Mouse (Mus musculus): ENCODE measurements around the gene Catsperd. TPM values are rescaled to one million over a fixed set of nuclear protein-coding genes. Genes with fewer than 3 reads are reported as not detected.
"Not testable (repeated sequence)": the region's sequence is repeated elsewhere in the genome, so short reads cannot be mapped to it uniquely, and the experiment has no call there.

The Catsperd gene
- polyA plus RNA-seq, 1 experiment from 2014 or later, result 1.7 TPM

GRCm38 (mm10) chr17:56616725-56617124 is 11.2 kb upstream of the Catsperd start:
- H3K9ac ChIP-seq (ENCODE audit: low read depth, low read length), result no peak overlapping the region
- 94% methylated on average over 3 of the region's 3 CpGs for WGBS
- H3K36me3 ChIP-seq (ENCODE audit: control insufficient read depth, insufficient read depth, low read length), result peaks cover 39% of the 10 kb centered on the region

GRCm38 (mm10) chr17:56617628-56618027 is 10.3 kb upstream of the Catsperd start:
- ATAC-seq, result no peak
- no peaks in the 10 kb centered on the region for H3K27me3 ChIP-seq (replicated peaks; ENCODE audit: control insufficient read depth, insufficient read depth, low read length)
- H3K27ac ChIP-seq (ENCODE audit: low read depth, low read length), result no peak overlapping the region
- no peaks in the 10 kb centered on the region for H3K9me3 ChIP-seq (ENCODE audit: control insufficient read depth, low read length)
- H3K9ac ChIP-seq (ENCODE audit: low read depth, low read length), result no peak overlapping the region
- H3K4me1 ChIP-seq (ENCODE audit: control insufficient read depth, insufficient read depth, low read depth, low read length), result peaks cover 13% of the 10 kb centered on the region
- peaks cover 42% of the 10 kb centered on the region for H3K36me3 ChIP-seq (ENCODE audit: control insufficient read depth, insufficient read depth, low read length)
- 95% methylated on average over 8 of the region's 8 CpGs for WGBS
- H3K4me3 ChIP-seq (ENCODE audit: low read length), result no peak overlapping the region
- no peak overlapping the region for H3K4me2 ChIP-seq (ENCODE audit: low read length)

More at GRCm38 (mm10) chr17:56616725-56617124, 11.2 kb upstream of the Catsperd start:
- Histone ChIP-seq H3K9me3 (ENCODE audit: control insufficient read depth, low read length) (no peaks in the 10 kb centered on the region), H3K27ac (ENCODE audit: low read depth, low read length) (no peak overlapping the region), H3K4me1 (ENCODE audit: control insufficient read depth, insufficient read depth, low read depth, low read length) (peaks cover 13% of the 10 kb centered on the region), H3K27me3 (replicated peaks; ENCODE audit: control insufficient read depth, insufficient read depth, low read length) (no peaks in the 10 kb centered on the region), H3K4me3 (ENCODE audit: low read length) (no peak overlapping the region), H3K4me2 (ENCODE audit: low read length) (no peak overlapping the region)
- ATAC-seq, result no peak

GRCm38 (mm10) chr17:56625495-56625894 is 2.4 kb upstream of the Catsperd start:
- WGBS, result 88% methylated on average over 3 of the region's 3 CpGs
- H3K4me3 ChIP-seq (ENCODE audit: low read length), result peak overlapping the region; percentile 89; the same call in 1 of the 2 replicates
- H3K27me3 ChIP-seq (replicated peaks; ENCODE audit: control insufficient read depth, insufficient read depth, low read length), result no peaks in the 10 kb centered on the region
- H3K36me3 ChIP-seq (ENCODE audit: control insufficient read depth, insufficient read depth, low read length), result peaks cover 15% of the 10 kb centered on the region
- H3K9me3 ChIP-seq (ENCODE audit: control insufficient read depth, low read length), result no peaks in the 10 kb centered on the region
- no peak overlapping the region for H3K9ac ChIP-seq (ENCODE audit: low read depth, low read length)
- ATAC-seq, result no peak
- no peak overlapping the region for H3K27ac ChIP-seq (ENCODE audit: low read depth, low read length)
- peaks cover 15% of the 10 kb centered on the region for H3K4me1 ChIP-seq (ENCODE audit: control insufficient read depth, insufficient read depth, low read depth, low read length)
- peak overlapping the region; percentile 96 for H3K4me2 ChIP-seq (ENCODE audit: low read length)

GRCm38 (mm10) chr17:56626260-56626659 is 1.7 kb upstream of the Catsperd start:
- no peaks in the 10 kb centered on the region for H3K27me3 ChIP-seq (replicated peaks; ENCODE audit: control insufficient read depth, insufficient read depth, low read length)
- no peak; the same call in 1 of the 2 replicates for ATAC-seq
- H3K4me1 ChIP-seq (ENCODE audit: control insufficient read depth, insufficient read depth, low read depth, low read length), result peaks cover 15% of the 10 kb centered on the region
- 2% methylated on average over 32 of the region's 32 CpGs for WGBS
- H3K4me3 ChIP-seq (ENCODE audit: low read length), result peak overlapping the region; percentile 89
- H3K9ac ChIP-seq (ENCODE audit: low read depth, low read length), result peak overlapping the region; percentile 89
- peak overlapping the region; percentile 77 for H3K27ac ChIP-seq (ENCODE audit: low read depth, low read length)
- H3K4me2 ChIP-seq (ENCODE audit: low read length), result peak overlapping the region; percentile 96
- no peaks in the 10 kb centered on the region for H3K9me3 ChIP-seq (ENCODE audit: control insufficient read depth, low read length)
- peaks cover 10% of the 10 kb centered on the region for H3K36me3 ChIP-seq (ENCODE audit: control insufficient read depth, insufficient read depth, low read length)

- under 1% methylated on average over 50 of the region's 51 CpGs for WGBS
- Histone ChIP-seq H3K9me3 (ENCODE audit: control insufficient read depth, low read length) (no peaks in the 10 kb centered on the region), H3K27me3 (replicated peaks; ENCODE audit: control insufficient read depth, insufficient read depth, low read length) (no peaks in the 10 kb centered on the region), H3K4me2 (ENCODE audit: low read length) (peak within 1 kb of the TSS; percentile 96), H3K4me3 (ENCODE audit: low read length) (peak within 1 kb of the TSS; percentile 89), H3K36me3 (ENCODE audit: control insufficient read depth, insufficient read depth, low read length) (peaks cover 4% of the 10 kb centered on the region), H3K27ac (ENCODE audit: low read depth, low read length) (peak within 1 kb of the TSS; percentile 77), H3K9ac (ENCODE audit: low read depth, low read length) (peak within 1 kb of the TSS; percentile 89), H3K4me1 (ENCODE audit: control insufficient read depth, insufficient read depth, low read depth, low read length) (peaks cover 15% of the 10 kb centered on the region)
- ATAC-seq, result peak; percentile 92
Measured at GRCm38 (mm10) chr17:56626754-56627470, 1.0 kb upstream of the Catsperd start, which contains the start of gene Lonp1. Lonp1 (minus strand) TSS chr17:56626887.

- ATAC-seq, result not testable (repeated sequence)
Measured at GRCm38 (mm10) chr17:56629800-56630781, 2.1 kb downstream of the Catsperd start.

GRCm38 (mm10) chr17:56631807-56632206 is 3.9 kb downstream of the Catsperd start:
- no peak overlapping the region for H3K4me2 ChIP-seq (ENCODE audit: low read length)
- ATAC-seq, result no peak

More at GRCm38 (mm10) chr17:56629800-56630781, 2.1 kb downstream of the Catsperd start:
- H3K9ac ChIP-seq (ENCODE audit: low read depth, low read length); H3K36me3 ChIP-seq (ENCODE audit: control insufficient read depth, insufficient read depth, low read length); H3K27me3 ChIP-seq (replicated peaks; ENCODE audit: control insufficient read depth, insufficient read depth, low read length); H3K4me2 ChIP-seq (ENCODE audit: low read length); H3K9me3 ChIP-seq (ENCODE audit: control insufficient read depth, low read length); H3K4me3 ChIP-seq (ENCODE audit: low read length); H3K27ac ChIP-seq (ENCODE audit: low read depth, low read length): not testable (repeated sequence)
- 91% methylated on average over 27 of the region's 27 CpGs for WGBS
- peaks cover 12% of the 10 kb centered on the region for H3K4me1 ChIP-seq (ENCODE audit: control insufficient read depth, insufficient read depth, low read depth, low read length)

GRCm38 (mm10) chr17:56634023-56634422 is 6.1 kb downstream of the Catsperd start:
- Histone ChIP-seq H3K4me3 (ENCODE audit: low read length) (no peak overlapping the region), H3K9me3 (ENCODE audit: control insufficient read depth, low read length) (no peaks in the 10 kb centered on the region), H3K9ac (ENCODE audit: low read depth, low read length) (no peak overlapping the region), H3K27me3 (replicated peaks; ENCODE audit: control insufficient read depth, insufficient read depth, low read length) (no peaks in the 10 kb centered on the region), H3K4me2 (ENCODE audit: low read length) (no peak overlapping the region), H3K27ac (ENCODE audit: low read depth, low read length) (no peak overlapping the region), H3K4me1 (ENCODE audit: control insufficient read depth, insufficient read depth, low read depth, low read length) (no peaks in the 10 kb centered on the region), H3K36me3 (ENCODE audit: control insufficient read depth, insufficient read depth, low read length) (no peaks in the 10 kb centered on the region)
- no peak for ATAC-seq
- WGBS, result 84% methylated on average over 6 of the region's 6 CpGs

More at GRCm38 (mm10) chr17:56631807-56632206, 3.9 kb downstream of the Catsperd start:
- Histone ChIP-seq H3K4me1 (ENCODE audit: control insufficient read depth, insufficient read depth, low read depth, low read length) (no peaks in the 10 kb centered on the region), H3K9me3 (ENCODE audit: control insufficient read depth, low read length) (no peaks in the 10 kb centered on the region), H3K27me3 (replicated peaks; ENCODE audit: control insufficient read depth, insufficient read depth, low read length) (no peaks in the 10 kb centered on the region), H3K4me3 (ENCODE audit: low read length) (no peak overlapping the region), H3K27ac (ENCODE audit: low read depth, low read length) (no peak overlapping the region), H3K36me3 (ENCODE audit: control insufficient read depth, insufficient read depth, low read length) (no peaks in the 10 kb centered on the region), H3K9ac (ENCODE audit: low read depth, low read length) (no peak overlapping the region)
- WGBS, result 40% methylated on average over 4 of the region's 4 CpGs

GRCm38 (mm10) chr17:56643237-56643636 is 15.3 kb downstream of the Catsperd start:
- no peak overlapping the region for H3K27ac ChIP-seq (ENCODE audit: low read depth, low read length)
- H3K27me3 ChIP-seq (replicated peaks; ENCODE audit: control insufficient read depth, insufficient read depth, low read length), result no peaks in the 10 kb centered on the region
- no peak overlapping the region for H3K9ac ChIP-seq (ENCODE audit: low read depth, low read length)
- 79% methylated on average over 4 of the region's 4 CpGs for WGBS
- no peaks in the 10 kb centered on the region for H3K36me3 ChIP-seq (ENCODE audit: control insufficient read depth, insufficient read depth, low read length)
- no peak overlapping the region for H3K4me3 ChIP-seq (ENCODE audit: low read length)
- no peaks in the 10 kb centered on the region for H3K4me1 ChIP-seq (ENCODE audit: control insufficient read depth, insufficient read depth, low read depth, low read length)
- H3K9me3 ChIP-seq (ENCODE audit: control insufficient read depth, low read length), result no peaks in the 10 kb centered on the region
- ATAC-seq, result no peak
- no peak overlapping the region for H3K4me2 ChIP-seq (ENCODE audit: low read length)

All from hindbrain, embryonic 16.5 days (tissue).